Mouse (Mus musculus): ENCODE measurements around the gene 6720489N17Rik.
"Not testable (repeated sequence)": the region's sequence is repeated elsewhere in the genome, so short reads cannot be mapped to it uniquely, and the experiment has no call there.

The 6720489N17Rik gene

GRCm38 (mm10) chr13:62623577-62624276 is at the start of gene 6720489N17Rik:
Gene 6720489N17Rik (minus strand): TSS chr13:62624182.
- peak; percentile 41 for DNase-seq (ENCODE audit: low spot score)

DNA sequence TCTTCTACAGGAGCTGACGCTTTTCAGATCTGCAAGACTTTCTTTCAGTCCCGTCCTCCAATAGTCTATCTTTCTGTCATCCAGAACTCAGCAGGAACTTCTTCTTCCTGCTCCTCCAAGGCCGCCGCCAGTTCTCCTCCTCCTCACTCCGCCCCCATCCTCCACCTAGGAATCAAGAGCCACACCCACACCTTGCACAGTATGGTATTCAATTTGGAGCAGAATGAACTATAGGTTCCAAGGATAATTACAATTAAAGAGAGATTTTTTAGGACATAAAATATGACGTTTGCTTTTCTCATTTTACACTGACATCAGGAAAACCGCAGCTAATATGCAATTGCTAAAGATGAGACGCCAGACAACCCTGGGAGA is 29.4 kb upstream of the 6720489N17Rik start:
- DNase-seq (ENCODE audit: low spot score), result no peak

- DNase-seq (ENCODE audit: low spot score), result peak; percentile 38
These were observed 28.8 kb upstream of the 6720489N17Rik start for GRCm38 (mm10) chr13:62652681-62653368.

- DNase-seq (ENCODE audit: low spot score), result not testable (repeated sequence)
These were observed 3.1 kb upstream of the 6720489N17Rik start for GRCm38 (mm10) chr13:62627071-62627470.

DNA sequence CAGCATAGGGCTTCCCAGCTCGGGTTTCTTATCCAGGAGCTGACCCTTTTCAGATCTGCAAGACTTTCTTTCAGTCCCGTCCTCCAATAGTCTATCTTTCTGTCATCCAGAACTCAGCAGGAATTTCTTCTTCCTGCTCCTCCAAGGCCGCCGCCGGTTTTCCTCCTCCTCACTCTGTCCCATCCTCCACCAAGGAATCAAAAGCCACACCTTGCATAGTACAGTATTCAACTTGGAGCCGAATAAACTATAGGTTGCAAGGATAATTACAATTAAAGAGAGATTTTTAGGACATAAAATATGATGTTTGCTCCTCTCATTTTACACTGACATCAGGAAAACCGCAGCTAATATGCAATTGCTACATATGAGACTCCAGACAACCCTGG is 289 bp upstream of the 6720489N17Rik start:
- not testable (repeated sequence) for DNase-seq (ENCODE audit: low spot score)

- not testable (repeated sequence) for DNase-seq (ENCODE audit: low spot score)
These were observed 6.5 kb downstream of the 6720489N17Rik start for GRCm38 (mm10) chr13:62617449-62617848.

DNA sequence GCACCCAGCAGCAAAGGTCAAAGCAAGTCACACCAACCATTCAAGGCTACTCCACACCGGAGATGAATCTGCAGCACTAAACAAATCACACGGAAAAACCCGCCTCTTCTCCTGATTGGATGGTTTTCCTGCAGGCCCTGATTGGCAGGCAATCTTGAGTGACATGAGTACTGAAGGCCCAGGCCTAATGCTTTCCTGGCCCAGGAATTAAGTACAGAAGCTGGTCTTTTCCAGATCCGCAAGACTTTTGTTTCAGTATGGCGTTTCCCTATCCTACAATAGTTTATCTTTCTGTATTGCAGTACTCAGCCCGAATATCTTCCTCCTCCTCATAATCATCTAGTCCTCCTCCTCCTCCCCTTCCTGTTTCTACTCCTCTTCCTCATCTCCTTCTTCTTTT is 52.9 kb downstream of the 6720489N17Rik start, which contains the start of gene Zfp934:
Gene Zfp934, minus strand, starts transcription at position 101 of the 400 bp plus-strand sequence.
- not testable (repeated sequence) for DNase-seq (ENCODE audit: low spot score)

DNA sequence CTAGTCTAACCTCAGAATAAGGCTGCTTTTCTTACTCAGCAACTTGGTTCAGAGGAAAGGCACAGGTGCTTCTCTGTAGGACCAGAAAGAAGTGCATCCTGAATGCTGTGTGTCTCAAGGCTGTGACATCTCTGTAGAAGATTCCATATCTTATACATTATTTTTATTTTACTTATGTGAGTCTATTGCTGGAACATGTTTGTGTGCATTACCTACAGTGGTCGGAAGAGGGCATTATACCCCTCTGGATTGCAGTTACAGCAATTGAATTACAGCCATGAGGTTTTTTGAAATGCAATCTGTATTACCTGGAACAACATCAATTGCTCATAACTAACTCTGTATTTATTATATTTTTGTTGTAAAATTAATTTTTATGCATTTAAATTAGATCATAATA is 62.3 kb downstream of the 6720489N17Rik start:
- not testable (repeated sequence) for DNase-seq (ENCODE audit: low spot score)

DNA sequence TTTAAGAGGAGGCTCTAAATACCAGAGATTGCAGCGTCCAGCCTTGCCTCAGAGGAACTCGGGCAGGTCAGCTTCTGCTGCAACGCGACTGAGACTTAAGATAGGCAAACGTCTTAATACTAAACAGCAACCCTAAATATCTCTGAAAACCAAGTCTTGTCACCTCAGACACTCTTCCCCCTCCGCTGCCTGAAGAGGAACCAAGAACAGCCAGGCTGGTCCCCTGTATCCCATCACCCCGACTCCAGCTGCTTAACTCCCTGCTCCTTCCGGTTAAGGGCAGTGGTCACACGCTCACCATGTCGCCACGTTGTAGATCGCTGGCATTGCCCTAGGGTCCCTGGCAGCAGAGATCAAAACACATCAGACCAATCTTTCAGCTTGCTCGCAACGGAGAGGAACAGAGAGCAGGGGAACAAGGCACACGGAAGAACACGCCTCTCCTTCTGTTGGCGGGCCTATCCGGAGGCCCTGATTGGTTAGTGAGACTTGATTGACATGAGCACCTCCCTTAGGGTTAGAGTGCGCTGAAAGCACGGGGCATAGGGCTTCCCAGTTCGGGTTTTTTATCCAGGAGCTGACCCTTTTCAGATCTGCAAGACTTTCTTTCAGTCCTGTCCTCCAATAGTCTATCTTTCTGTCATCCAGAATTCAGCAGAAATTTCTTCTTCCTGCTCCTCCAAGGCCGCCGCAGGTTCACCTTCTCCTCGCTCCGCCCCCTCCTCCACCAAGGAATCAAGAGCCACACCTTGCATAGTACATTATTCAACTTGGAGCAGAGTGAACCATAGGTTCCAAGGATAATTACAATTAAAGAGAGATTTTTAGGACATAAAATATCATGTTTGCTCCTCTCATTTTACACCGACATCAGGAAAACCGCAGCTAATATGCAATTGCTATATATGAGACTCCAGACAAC is 65.5 kb downstream of the 6720489N17Rik start, which contains the start of gene Zfp935:
Gene Zfp935, minus strand, starts transcription at position 323 of the 922 bp plus-strand sequence.
- peak; percentile 66 for DNase-seq (ENCODE audit: low spot score)
